Mouse (Mus musculus): ENCODE results near the gene Robo3.

GRCm38 (mm10) chr9:37402501-37402900 lies 30.5 kb downstream of the Robo3 start:
- TF ChIP-seq EP300 (optimal IDR thresholded peaks at IDR 0.05) (no peak), CTCF (IDR thresholded peaks at IDR 0.05; ENCODE audit: low read depth) (no peak)

Measured in stomach, postnatal 0 days (tissue).